In the genomic region with DNA sequence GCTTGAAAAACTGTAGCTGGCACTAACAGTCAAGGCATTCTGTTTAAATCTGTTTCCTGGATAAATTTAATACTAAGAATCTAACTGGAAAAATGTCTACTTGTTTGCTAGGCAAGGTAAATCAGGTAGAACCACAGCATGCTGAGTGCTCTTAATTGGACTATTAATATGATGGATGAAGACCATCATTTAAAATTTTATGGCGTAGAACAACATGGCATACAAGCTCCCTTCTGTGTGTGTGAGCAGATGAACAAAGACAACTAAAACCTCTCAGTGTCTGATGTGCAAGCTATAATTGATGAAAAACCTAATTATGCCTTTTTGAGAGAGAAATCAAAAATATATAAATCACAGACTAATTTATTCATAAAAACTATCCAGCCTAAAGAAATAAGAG, we compare ENCODE assay signal across 25 mouse cellular contexts.
"Had no signal": no experiment of that assay in that cellular context is flagged by ENCODE, and none has a peak within 500 bp of the region (broad histone marks: within the 10 kb centered on the region; RNA-seq: fewer than 3 reads in every experiment).

No protein-coding gene starts in this region.

- H3K4me2 ChIP-seq: heart, embryonic 12.5 days; hindbrain, embryonic 12.5 days; hindbrain, embryonic 14.5 days; kidney, embryonic 15.5 days; limb, embryonic 13.5 days; limb, embryonic 15.5 days had no signal

- ATAC-seq: hindbrain, embryonic 16.5 days; intestine, embryonic 16.5 days had no signal

- H3K27ac ChIP-seq: gastrocnemius, adult 2 months; heart, embryonic 10.5 days; hindbrain, embryonic 10.5 days; hindbrain, embryonic 12.5 days; hindbrain, embryonic 14.5 days; kidney, embryonic 15.5 days; kidney, postnatal 0 days; limb, embryonic 13.5 days; limb, embryonic 15.5 days had no signal

- H3K4me1 ChIP-seq: heart, embryonic 10.5 days; heart, embryonic 12.5 days; hindbrain, embryonic 10.5 days; hindbrain, embryonic 12.5 days; kidney, embryonic 15.5 days; limb, embryonic 13.5 days; limb, embryonic 15.5 days had no signal

- H3K9me3 ChIP-seq: heart, embryonic 10.5 days; heart, embryonic 12.5 days; hindbrain, embryonic 10.5 days; hindbrain, embryonic 12.5 days; kidney, embryonic 15.5 days; limb, embryonic 13.5 days; limb, embryonic 15.5 days had no signal

- H3K36me3 ChIP-seq: heart, embryonic 10.5 days; heart, embryonic 12.5 days; hindbrain, embryonic 10.5 days; hindbrain, embryonic 12.5 days; kidney, embryonic 15.5 days; limb, embryonic 13.5 days; limb, embryonic 15.5 days had no signal

- H3K4me3 ChIP-seq: gastrocnemius, adult 2 months; heart, embryonic 10.5 days; heart, embryonic 12.5 days; hindbrain, embryonic 10.5 days; hindbrain, embryonic 12.5 days; kidney, embryonic 15.5 days; limb, embryonic 13.5 days; limb, embryonic 15.5 days had no signal

- H3K27me3 ChIP-seq: heart, embryonic 12.5 days; hindbrain, embryonic 12.5 days; kidney, embryonic 15.5 days; limb, embryonic 13.5 days; limb, embryonic 15.5 days had no signal

- H3K9ac ChIP-seq: heart, embryonic 12.5 days; hindbrain, embryonic 12.5 days; hindbrain, embryonic 14.5 days; kidney, embryonic 15.5 days; limb, embryonic 13.5 days; limb, embryonic 15.5 days had no signal

- DNase-seq: gastrocnemius, adult 2 months; gastrocnemius, postnatal 10 days; gastrocnemius, postnatal 25 days; heart, adult 18-20 months; heart, postnatal 10 days; heart, postnatal 4 days; kidney, adult 11 months; kidney, adult 2 months; kidney, adult 9 months; kidney, postnatal 14 days; kidney, postnatal 36 days; layer of hippocampus, adult 9-11 months; layer of hippocampus, postnatal 36 days; left cerebral cortex, postnatal 4 days had no signal
